Mouse (Mus musculus) cerebellum, postnatal 25 days (tissue): Measurements from ENCODE around the gene Opn1mw.
"Not testable (repeated sequence)": the region's sequence is repeated elsewhere in the genome, so short reads cannot be mapped to it uniquely, and the experiment has no call there.

Source experiments
- DNase-seq, 2 experiments: peaks; one replicate each; pipeline ENCODE4 v3.0.0; 2021; ENCODE audit warnings: mixed read lengths in 2 of 2

Opn1mw gene

DNA sequence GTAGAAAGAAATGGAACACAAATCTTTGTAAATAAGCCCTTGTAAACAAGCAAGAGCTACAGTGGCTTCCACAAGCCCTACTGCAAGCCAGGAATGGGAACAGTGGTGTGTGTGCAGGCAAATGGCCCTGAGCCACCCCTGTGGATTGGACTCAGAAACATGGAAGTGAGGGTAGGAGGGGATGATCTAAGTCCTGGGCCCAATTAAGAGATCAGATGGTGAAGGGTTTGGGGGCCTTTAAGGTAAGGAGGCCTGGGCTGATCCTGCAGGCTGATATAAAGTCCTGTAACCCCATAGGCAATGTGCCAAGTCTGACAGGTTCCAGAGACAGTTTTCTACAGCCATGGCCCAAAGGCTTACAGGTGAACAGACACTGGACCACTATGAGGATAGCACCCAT is at the start of gene Opn1mw:
Gene Opn1mw, plus strand, starts transcription at position 301 of the 400 bp plus-strand sequence.
- no peak for DNase-seq

DNA sequence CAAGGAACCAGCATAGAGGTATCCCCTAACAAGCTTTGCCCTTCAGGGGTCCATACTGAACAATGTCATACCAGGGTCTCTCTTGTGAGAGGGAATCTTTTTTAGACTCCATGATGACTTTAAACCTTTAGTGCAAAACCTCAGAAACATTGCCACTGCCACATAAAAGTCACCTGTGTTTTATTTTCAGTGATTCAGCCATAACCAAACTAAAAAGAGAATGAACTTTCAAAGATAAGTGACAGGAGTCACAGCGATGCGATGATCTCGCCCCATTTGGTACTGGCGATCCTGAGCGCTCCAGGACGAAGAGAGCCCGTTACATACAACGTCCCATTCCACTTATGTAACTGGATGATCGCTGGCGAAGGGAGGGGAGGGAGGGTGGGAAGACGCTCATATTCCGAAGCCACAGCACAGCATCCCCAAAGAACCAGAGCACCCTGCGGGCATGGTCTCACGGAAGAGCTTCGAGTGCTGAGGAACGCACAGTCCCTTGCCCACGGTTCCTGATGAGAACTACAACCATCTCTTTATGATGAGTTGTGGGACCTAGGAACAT is 42.9 kb upstream of the Opn1mw start:
- peak in 1 of 2 experiments; percentile 40 for DNase-seq

DNA sequence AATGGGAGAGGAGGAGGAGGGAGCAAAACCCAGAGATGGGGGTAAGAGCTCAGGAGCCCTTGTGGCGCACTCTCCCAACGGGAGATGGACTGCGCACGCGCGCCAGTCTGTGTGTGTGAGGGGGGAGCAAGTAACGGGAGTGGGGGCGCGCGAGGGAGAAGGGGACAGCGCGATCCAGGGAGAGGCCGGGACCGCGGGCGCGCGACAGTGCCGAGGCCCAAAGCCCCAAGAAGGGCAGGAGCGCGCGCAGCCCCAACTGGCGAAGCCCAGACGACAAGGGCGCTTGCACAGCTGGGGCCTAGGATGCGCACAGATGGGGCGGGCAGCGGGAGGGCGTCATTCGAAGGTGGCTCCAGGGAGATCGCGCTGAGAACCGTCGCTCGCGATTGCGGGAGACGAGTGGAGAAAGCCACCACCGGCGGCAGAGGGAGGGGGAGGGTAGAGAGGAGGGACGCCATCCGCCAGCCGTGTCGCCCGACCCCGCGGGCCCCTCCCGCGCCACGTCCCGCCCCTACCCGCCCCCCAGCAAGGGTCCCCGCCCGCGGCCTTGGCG is 42.2 kb upstream of the Opn1mw start:
- peak; percentile 82 to 89 for DNase-seq

DNA sequence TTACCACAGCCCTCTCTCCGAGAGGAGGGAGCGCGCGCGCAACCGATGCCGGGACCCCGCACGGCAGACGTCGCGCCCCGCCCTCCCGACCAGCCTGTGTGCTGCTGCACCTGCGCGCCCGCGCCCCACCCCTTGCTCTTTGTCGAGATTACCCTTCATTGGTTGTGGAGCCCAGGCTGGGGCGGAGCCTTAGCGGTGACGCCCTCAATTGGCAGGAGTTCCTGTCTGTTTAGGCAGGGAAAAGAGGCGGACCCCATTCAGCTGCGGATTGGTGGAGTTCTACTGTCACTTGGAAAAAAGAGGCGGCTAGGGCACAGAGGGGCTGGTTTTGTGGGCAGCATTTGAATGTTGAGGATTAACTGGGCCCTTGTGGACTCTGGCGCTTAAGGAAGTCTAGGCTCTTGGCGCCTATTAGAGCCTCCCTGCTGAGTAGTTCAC is 41.6 kb upstream of the Opn1mw start:
- DNase-seq = peak; percentile 97 to 98

DNA sequence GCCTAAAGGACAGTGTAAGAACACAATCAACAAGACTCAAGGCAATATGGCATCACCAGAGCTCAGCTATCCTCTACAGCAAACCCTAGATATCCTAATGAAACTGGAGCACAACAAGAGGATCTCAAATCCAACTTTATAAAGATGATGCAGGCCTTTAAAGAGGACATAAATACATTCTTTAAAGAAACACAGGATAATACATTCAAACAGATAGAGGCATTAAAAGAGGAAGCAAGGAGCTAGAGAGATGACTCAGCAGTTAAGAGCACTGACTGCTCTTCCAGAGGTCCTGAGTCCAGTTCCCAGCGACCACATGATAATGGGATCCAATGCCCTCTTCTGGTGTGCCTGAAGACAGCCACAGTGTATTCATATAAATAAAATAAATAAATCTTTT is 32.1 kb upstream of the Opn1mw start:
- DNase-seq = no peak

DNA sequence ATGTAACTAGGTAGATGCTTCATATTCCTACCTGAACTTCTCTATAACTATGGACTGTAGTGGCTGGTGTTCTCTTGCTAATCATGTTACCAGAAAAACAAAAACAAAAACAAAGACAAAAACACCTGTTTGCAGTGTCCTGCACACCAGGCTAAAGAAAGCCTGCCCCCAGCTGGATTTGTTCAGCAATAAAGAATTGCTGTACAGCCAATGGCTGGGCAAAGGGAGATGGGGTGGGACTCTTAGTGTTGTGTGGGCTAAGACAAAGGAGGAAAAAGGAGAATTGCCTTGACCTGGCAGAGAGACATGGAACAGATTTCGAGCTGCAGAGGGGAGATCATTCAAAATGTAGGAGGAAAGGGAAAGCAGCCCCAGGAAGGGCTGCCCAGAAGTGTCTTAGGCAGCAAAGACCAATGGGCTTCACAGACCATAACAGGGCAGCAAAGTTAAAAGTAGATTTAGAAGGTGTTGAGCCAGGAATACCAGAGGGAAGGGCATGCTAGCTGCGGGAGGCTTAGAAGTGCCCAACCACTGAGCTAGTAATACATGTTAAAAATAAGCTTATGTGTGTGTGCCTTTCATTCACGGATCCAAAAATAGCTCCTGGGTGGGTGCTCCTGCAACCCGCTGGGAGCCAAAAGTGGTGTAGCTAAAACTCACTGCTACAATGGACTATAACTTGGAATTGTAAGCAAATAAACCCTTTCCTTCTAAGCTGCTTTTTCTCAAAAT is 23.6 kb upstream of the Opn1mw start:
- DNase-seq = no peak

DNA sequence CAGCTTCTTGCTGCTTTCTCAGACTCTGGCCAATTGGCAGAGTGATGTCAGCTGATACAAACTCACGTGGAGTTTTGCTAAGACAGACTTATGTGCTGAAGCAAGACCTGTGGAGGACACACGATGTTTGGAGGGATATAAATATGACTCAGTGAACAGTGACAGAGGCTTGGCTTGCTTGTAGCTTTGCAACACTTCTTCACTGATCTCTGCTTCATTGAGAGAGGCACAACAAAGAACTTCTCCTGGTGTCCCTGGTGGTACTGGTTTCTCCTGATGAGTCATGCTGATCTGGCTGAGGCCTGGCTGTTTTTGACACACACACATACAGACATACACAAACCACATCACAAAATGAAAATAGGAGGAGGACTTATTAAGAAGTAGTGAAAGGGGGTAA is 21.3 kb upstream of the Opn1mw start:
- DNase-seq = no peak

DNA sequence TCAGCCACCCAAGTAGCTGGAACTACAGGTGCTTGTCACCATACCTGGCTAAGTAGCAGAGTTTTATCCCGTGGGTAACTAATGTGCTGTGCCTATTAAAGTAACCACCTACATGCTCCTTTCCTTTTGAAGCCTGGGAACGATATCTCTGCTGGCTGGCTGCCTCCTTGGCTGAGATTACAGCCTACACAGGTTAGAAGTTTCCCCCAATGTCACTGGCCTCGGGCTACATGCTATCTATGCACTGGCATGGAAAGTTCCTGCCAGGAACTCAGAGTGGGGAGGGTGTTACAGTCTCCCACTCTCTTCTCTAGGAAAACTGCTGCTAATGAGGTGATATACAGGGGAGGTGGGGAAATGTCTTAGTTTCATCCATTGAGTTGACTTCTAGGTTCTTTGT is 18.5 kb upstream of the Opn1mw start:
- no peak for DNase-seq

DNA sequence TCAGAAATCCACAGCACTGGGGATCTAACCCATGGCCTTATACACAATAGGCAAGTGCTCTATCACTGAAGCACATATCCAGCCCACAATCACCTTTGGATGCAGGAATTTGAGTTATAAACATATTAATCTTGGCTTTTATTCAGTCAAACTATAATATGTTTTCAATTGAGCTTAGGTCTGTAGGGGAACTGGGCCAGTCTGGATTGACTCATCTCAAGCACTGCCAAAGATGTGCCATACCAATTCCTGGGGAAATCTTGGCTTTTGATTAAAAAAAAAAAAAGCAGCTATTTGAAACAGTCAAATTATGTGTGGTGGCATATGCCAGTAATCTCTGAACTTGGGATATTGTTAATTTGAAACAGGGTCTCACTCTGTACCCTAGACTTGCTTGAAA is 13.2 kb upstream of the Opn1mw start:
- no peak for DNase-seq

DNA sequence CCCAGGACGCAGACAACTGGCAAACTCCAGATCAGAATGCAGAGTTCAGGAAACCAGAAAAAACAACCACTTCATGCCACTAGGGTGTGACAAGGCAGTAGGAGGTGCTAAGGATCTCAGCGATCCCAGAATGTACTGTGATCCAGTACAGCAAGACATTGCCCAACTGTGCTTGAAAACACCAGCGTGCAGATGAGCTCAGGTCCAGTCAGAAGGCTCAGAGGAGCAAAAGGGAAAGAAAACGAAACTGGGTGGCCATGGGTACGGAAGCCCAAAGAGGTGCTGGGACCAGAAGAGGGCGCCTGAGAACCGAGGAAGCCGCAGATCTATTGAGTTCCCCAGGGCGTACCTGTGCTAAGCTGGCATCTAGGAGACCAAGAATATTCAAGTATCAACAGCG is 11.8 kb upstream of the Opn1mw start:
- DNase-seq = peak; percentile 69 to 80

DNA sequence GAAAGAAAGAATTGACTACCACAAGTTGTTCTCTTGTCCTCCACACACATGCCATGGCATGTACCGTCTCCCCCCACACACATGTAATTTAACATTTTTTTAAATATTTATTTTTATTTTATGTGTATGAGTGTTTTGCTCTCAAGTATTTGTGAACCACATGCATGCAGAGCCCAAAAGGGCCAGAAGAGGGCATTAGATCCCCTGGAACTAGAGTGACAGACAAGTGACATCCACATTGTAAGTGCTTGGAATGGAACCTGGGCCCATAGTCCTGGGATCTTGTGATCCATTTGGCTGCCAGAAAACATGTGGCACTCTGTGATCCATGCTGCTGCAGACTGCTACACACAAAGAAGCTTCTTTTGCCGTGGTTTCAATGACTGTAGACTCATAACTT is 2.3 kb upstream of the Opn1mw start:
- DNase-seq = peak in 1 of 2 experiments; percentile 6

DNA sequence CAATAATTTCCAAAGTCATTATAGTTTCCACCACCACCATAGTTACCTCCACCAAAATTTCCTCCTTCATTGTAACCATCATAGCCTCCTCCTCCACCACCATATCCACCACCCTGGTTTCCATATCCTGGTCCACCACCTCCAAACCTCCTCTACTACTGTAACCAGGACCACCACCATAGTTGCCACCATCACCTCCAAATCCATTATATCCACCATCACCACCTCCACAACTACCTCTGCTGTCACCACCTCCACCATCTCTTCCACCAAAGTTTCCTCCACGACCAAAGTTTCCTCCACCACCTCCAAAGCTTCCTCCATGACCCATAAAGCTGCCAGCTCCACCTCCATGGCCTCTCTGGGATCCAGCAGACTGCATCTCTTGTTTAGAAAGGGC is 8.0 kb downstream of the Opn1mw start, which contains the start of gene Mecp2:
Gene Mecp2, minus strand, starts transcription at position 101 of the 400 bp plus-strand sequence.
- DNase-seq = not testable (repeated sequence)

DNA sequence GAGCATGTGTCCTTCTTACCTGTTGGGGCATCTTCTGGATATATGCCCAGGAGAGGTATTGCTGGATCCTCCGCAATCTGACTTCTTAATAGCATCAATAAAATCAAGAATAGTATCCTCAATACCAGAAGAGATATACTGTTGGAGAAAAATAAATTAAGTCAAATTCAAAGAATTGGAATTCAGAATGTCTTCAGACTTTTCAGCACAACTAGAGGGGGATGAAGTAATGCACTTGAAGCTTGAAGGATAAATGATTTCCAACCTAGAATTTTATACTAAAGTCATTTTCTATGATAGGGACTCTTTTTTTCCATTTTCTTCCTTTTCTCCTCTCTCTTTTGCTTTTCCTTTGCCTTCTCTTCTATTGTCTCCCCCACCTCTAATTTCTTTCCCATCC is 40.5 kb downstream of the Opn1mw start, which contains the start of gene Tex28:
Gene Tex28, minus strand, starts transcription at position 101 of the 400 bp plus-strand sequence.
- DNase-seq = no peak

DNA sequence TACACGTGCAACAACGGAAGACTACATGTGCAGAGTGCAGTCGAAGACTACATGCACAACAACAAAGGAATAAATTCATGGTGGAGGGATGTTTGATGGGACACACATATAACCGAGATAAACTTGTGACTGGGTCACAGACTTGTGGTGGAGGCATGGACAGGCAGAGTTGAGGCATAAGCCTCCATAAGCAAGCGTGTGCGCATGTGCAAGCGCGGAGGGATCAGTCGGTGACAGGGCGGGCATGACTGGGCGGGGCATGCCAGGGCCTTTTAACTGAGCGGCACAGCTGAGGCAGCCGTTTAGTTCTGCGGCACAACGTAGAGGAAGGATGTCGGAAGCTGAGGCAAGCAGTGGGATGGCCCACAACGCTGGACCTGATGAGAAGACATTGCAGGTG is 49.7 kb downstream of the Opn1mw start, which contains the start of gene Tktl1:
Gene Tktl1, plus strand, starts transcription at position 301 of the 400 bp plus-strand sequence.
- DNase-seq = no peak
